Mouse (Mus musculus): ENCODE data around the gene Birc5. TPM values are rescaled to one million over a fixed set of nuclear protein-coding genes. Genes with fewer than 3 reads are reported as not detected.
"Not testable (repeated sequence)": the region's sequence is repeated elsewhere in the genome, so short reads cannot be mapped to it uniquely, and the experiment has no call there.

Birc5 gene
- polyA plus RNA-seq, 1 experiment from 2014 or later = 26.7 TPM

DNA sequence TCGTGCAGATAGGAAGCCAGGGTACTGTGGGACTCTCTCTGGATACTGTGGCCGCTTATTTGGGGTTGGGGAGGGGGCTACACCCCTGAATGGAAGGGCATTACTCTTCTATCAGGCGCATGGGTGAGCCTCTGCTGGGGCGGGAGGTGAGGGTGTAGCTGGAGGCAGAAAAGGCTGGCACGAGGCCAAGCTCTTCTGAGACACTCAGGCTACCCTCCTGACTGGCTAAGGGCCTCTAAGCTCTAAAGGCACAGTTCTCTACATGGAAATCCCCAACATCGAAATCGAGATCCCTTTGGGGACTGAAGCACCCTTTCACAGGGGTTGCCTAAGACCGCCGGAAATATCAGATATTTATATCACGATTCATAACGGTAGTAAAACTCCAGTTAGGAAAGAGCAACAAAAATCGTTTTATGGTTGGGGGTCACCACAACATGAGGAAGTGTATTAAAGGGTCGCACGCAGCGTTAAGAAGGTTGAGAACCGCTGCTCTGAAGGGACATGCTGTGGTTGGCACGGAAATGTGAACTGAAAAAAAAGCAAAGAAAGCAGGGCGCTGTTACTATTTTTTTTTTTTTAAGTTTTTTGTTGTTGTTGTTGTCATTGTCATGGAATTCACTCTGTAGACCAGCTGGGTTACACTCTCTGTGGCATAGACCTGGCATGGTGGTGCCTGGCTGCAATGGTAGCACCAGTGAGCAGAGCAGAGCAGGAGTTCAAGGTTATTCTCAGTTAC lies 20.7 kb upstream of the Birc5 start:
- H3K4me1 ChIP-seq = peaks cover 64% of the 10 kb centered on the region
- no peaks in the 10 kb centered on the region for H3K9me3 ChIP-seq (replicated peaks)
- ATAC-seq (ENCODE audit: low FRiP score) = no peak
- H3K27ac ChIP-seq (replicated peaks) = peak overlapping the region; percentile 64
- H3K9ac ChIP-seq (replicated peaks) = no peak overlapping the region
- H3K4me2 ChIP-seq = no peak overlapping the region
- WGBS = 75% methylated on average over 18 of the region's 18 CpGs
- H3K36me3 ChIP-seq = no peaks in the 10 kb centered on the region
- no peaks in the 10 kb centered on the region for H3K27me3 ChIP-seq (replicated peaks)
- no peak overlapping the region for H3K4me3 ChIP-seq (replicated peaks)

DNA sequence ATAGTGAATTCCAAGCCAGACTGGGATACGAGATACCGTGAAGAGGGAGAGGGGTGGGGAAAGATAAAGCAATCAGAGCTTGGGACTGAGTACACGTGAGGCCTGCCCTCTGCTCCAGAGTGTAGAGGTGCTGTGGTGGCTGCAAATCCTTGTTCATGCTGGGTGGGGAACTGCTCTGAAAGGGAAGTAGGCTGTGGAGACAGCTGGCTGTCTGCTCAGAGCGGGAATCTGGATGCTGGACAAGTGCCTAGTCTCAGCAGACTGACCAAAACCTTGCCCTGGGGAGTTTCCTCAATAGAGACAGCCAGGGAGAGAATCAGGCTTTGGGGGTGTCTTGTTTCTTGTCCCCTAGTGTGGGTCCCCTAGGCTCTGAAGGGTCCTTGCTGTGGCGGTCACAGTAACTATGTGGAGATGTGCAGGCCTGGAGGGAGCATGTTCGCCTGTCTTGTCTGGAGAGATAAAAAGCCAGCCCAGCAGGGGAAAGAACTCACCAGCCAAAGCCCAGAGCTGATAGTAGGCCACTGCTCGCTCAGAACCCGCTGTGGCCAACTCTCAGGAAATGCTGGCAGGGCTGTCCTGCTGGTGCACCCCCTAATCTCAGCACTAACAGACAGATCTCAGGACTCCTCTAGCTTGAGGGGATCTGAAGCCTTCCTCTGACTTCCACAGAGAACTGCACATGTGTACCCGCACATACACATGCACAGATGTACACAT lies 20.0 kb upstream of the Birc5 start:
- Histone ChIP-seq H3K4me1 (peaks cover 60% of the 10 kb centered on the region), H3K9ac (replicated peaks) (no peak overlapping the region), H3K27ac (replicated peaks) (peak overlapping the region; percentile 64)

GRCm38 (mm10) chr11:117829671-117830215 lies 19.3 kb upstream of the Birc5 start:
- whole genome bisulfite sequencing = 87% methylated on average over 2 of the region's 2 CpGs
- H3K4me3 ChIP-seq (replicated peaks) = no peak overlapping the region
- no peaks in the 10 kb centered on the region for H3K9me3 ChIP-seq (replicated peaks)
- no peak for ATAC-seq (ENCODE audit: low FRiP score)
- H3K9ac ChIP-seq (replicated peaks) = no peak overlapping the region
- peaks cover 54% of the 10 kb centered on the region for H3K4me1 ChIP-seq
- H3K36me3 ChIP-seq = no peaks in the 10 kb centered on the region
- H3K27ac ChIP-seq (replicated peaks) = no peak overlapping the region
- no peaks in the 10 kb centered on the region for H3K27me3 ChIP-seq (replicated peaks)
- no peak overlapping the region for H3K4me2 ChIP-seq

More for the DNA sequence above, 20.0 kb upstream of the Birc5 start:
- no peak for ATAC-seq (ENCODE audit: low FRiP score)
- Histone ChIP-seq H3K4me3 (replicated peaks) (no peak overlapping the region), H3K9me3 (replicated peaks) (no peaks in the 10 kb centered on the region), H3K36me3 (no peaks in the 10 kb centered on the region), H3K4me2 (no peak overlapping the region), H3K27me3 (replicated peaks) (no peaks in the 10 kb centered on the region)
- WGBS = 62% methylated on average over 9 of the region's 9 CpGs

GRCm38 (mm10) chr11:117830401-117830800 lies 18.6 kb upstream of the Birc5 start:
- Histone ChIP-seq H3K27ac (replicated peaks) (no peak overlapping the region), H3K27me3 (replicated peaks) (no peaks in the 10 kb centered on the region), H3K4me1 (peaks cover 47% of the 10 kb centered on the region), H3K9ac (replicated peaks) (no peak overlapping the region), H3K4me3 (replicated peaks) (no peak overlapping the region), H3K9me3 (replicated peaks) (no peaks in the 10 kb centered on the region), H3K4me2 (no peak overlapping the region), H3K36me3 (no peaks in the 10 kb centered on the region)
- 68% methylated on average over 9 of the region's 9 CpGs for WGBS
- no peak for ATAC-seq (ENCODE audit: low FRiP score)

DNA sequence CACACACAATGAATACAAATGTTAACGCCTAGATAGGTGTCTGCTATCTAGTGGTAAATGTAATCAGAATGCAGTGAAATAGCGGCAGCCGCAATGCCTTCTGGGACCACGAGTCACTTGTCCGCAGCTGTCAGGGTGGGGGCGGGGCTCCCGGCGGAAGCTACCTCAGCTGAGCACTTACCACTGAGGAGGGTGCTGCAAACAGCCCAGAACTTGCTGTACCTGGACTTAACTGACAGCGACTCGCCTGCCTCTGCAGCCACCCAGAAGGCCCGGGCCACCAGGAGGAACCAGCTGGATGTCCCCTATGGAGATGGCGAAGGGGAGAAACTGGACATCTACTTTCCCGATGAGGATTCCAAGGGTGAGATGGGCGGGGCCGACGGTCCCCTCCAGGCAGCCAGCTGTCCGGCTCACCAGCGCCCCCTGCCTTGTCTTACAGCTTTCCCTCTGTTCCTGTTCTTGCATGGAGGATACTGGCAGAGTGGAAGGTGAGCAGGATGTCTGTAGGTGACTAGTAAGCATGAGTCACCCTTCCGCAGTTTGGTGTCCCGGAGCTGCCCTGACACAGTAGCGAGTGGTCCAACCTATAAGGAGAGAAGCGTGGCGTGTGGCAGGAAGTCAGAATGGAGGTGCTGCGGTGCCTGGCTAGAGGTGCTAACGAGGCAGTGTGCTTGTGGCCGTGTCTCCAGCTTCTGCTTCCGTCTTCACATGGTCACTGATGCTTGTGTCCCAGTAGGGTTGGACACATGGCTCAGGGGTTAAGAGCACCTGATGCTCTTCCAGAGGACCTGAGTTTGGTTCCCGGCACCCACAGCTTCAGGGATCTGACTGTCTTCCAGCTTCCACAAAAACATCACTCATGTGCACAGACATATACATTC lies 16.7 kb upstream of the Birc5 start:
- Histone ChIP-seq H3K27me3 (replicated peaks) (no peaks in the 10 kb centered on the region), H3K4me2 (peak overlapping the region; percentile 60), H3K4me1 (peaks cover 35% of the 10 kb centered on the region), H3K27ac (replicated peaks) (peak overlapping the region; percentile 71), H3K9ac (replicated peaks) (no peak overlapping the region; the same call in 1 of the 2 replicates), H3K9me3 (replicated peaks) (no peaks in the 10 kb centered on the region), H3K36me3 (no peaks in the 10 kb centered on the region), H3K4me3 (replicated peaks) (peak overlapping the region; percentile 41)
- 17% methylated on average over 28 of the region's 28 CpGs for WGBS
- peak; percentile 81 for ATAC-seq (ENCODE audit: low FRiP score)

- ATAC-seq (ENCODE audit: low FRiP score); H3K4me2 ChIP-seq; H3K36me3 ChIP-seq; H3K9me3 ChIP-seq (replicated peaks); H3K9ac ChIP-seq (replicated peaks); H3K27ac ChIP-seq (replicated peaks); H3K27me3 ChIP-seq (replicated peaks); H3K4me3 ChIP-seq (replicated peaks): not testable (repeated sequence)
- WGBS = 91% methylated on average over 4 of the region's 6 CpGs
- H3K4me1 ChIP-seq = peaks cover 26% of the 10 kb centered on the region
Measured at GRCm38 (mm10) chr11:117833509-117833908, 15.5 kb upstream of the Birc5 start.

DNA sequence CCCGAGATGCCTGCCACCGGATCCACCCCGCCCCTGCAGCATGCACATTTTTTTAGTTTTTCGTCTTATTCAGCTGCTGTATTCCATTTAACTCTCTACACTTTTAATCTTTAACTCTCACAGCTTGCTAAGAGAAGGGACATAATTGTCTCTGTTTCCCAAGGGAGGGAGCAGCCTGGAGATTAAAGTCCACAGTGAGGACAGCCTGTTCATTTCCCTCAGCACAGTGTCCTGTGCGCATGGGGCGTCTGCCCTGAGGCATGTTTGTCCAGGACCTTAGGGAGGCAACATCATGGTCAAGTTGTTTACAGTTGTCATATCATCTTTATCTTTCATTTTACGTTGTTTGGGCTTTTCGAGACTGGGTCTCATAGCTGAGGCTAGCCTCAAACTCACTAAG lies 15.0 kb upstream of the Birc5 start:
- Histone ChIP-seq H3K4me1 (peaks cover 20% of the 10 kb centered on the region), H3K36me3 (no peaks in the 10 kb centered on the region), H3K9ac (replicated peaks) (no peak overlapping the region), H3K4me3 (replicated peaks) (no peak overlapping the region), H3K4me2 (no peak overlapping the region), H3K9me3 (replicated peaks) (no peaks in the 10 kb centered on the region), H3K27ac (replicated peaks) (no peak overlapping the region), H3K27me3 (replicated peaks) (no peaks in the 10 kb centered on the region)
- no peak for ATAC-seq (ENCODE audit: low FRiP score)
- WGBS = 95% methylated on average over 8 of the region's 8 CpGs

GRCm38 (mm10) chr11:117836306-117836705 lies 12.7 kb upstream of the Birc5 start:
- 0 out of 2 replicates have a peak overlapping the region, but pooled peaks have one; percentile 9 for H3K4me3 ChIP-seq (replicated peaks)
- H3K27ac ChIP-seq (replicated peaks) = no peak overlapping the region
- peak overlapping the region; percentile 49 for H3K4me2 ChIP-seq
- H3K4me1 ChIP-seq = peaks cover 14% of the 10 kb centered on the region
- ATAC-seq (ENCODE audit: low FRiP score) = no peak
- H3K27me3 ChIP-seq (replicated peaks) = no peaks in the 10 kb centered on the region
- H3K9me3 ChIP-seq (replicated peaks) = no peaks in the 10 kb centered on the region
- WGBS = 24% methylated on average over 13 of the region's 13 CpGs
- H3K9ac ChIP-seq (replicated peaks) = 0 out of 2 replicates have a peak overlapping the region, but pooled peaks have one; percentile 3
- no peaks in the 10 kb centered on the region for H3K36me3 ChIP-seq

GRCm38 (mm10) chr11:117838572-117838971 lies 10.5 kb upstream of the Birc5 start:
- H3K9me3 ChIP-seq (replicated peaks) = no peaks in the 10 kb centered on the region
- no peaks in the 10 kb centered on the region for H3K36me3 ChIP-seq
- H3K9ac ChIP-seq (replicated peaks) = no peak overlapping the region
- 78% methylated on average over 2 of the region's 2 CpGs for WGBS
- H3K4me1 ChIP-seq = peaks cover 4% of the 10 kb centered on the region; the same call in 1 of the 2 replicates
- no peak for ATAC-seq (ENCODE audit: low FRiP score)
- H3K4me3 ChIP-seq (replicated peaks) = no peak overlapping the region
- H3K27me3 ChIP-seq (replicated peaks) = no peaks in the 10 kb centered on the region
- H3K27ac ChIP-seq (replicated peaks) = no peak overlapping the region
- no peak overlapping the region for H3K4me2 ChIP-seq

DNA sequence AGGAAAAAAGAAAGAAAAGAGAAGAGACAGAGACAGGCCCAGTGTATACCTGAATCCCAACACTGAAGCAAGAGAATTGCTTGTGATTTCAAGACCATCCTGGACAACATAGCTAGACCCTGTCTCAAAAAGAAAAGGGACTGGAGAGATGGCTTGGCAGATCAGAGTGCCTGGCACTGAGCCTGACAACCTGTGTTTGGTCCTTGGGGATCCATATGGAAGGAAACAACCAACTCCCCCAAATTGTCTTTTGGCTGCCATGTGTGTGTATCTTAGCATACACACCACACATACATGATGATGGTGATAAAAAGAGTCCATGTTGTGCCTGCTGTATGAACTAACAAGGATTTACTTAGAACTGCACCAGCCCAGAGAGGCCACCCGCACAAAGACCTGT lies 10.0 kb upstream of the Birc5 start:
- Histone ChIP-seq H3K4me2 (no peak overlapping the region), H3K9me3 (replicated peaks) (no peaks in the 10 kb centered on the region), H3K27ac (replicated peaks) (no peak overlapping the region), H3K27me3 (replicated peaks) (no peaks in the 10 kb centered on the region), H3K4me1 (peaks cover 4% of the 10 kb centered on the region; the same call in 1 of the 2 replicates), H3K36me3 (no peaks in the 10 kb centered on the region), H3K9ac (replicated peaks) (no peak overlapping the region), H3K4me3 (replicated peaks) (no peak overlapping the region)
- 83% methylated on average over 1 of the region's 1 CpGs for WGBS
- ATAC-seq (ENCODE audit: low FRiP score) = no peak

DNA sequence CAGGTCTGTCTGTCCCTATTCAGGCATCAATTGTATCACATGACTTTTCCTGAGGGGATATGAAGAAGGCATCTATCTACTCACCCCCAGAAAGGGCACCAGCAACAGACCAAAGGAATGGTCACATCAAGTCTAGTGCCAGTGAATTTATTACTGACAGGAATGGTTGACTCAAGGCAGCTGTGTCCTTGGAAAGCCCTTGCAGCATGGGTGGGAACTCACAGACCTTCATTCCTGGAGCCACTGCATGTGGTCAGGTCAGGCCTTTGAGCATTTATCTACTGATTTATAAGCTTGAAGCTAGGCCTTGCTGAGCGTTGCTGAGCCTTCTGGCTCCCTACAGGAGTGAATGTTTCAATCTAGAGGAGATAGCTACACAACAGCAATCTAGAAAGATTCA lies 8.1 kb upstream of the Birc5 start:
- Histone ChIP-seq H3K27me3 (replicated peaks) (no peaks in the 10 kb centered on the region), H3K4me1 (peaks cover 4% of the 10 kb centered on the region; the same call in 1 of the 2 replicates), H3K9me3 (replicated peaks) (no peaks in the 10 kb centered on the region), H3K4me3 (replicated peaks) (no peak overlapping the region), H3K27ac (replicated peaks) (no peak overlapping the region), H3K36me3 (no peaks in the 10 kb centered on the region), H3K4me2 (no peak overlapping the region), H3K9ac (replicated peaks) (no peak overlapping the region)
- WGBS = 54% methylated on average over 1 of the region's 1 CpGs
- ATAC-seq (ENCODE audit: low FRiP score) = no peak

Measured in neural tube, embryonic 15.5 days (tissue).